Mouse (Mus musculus): ENCODE results near the gene Stim1.

Stim1 gene

DNA sequence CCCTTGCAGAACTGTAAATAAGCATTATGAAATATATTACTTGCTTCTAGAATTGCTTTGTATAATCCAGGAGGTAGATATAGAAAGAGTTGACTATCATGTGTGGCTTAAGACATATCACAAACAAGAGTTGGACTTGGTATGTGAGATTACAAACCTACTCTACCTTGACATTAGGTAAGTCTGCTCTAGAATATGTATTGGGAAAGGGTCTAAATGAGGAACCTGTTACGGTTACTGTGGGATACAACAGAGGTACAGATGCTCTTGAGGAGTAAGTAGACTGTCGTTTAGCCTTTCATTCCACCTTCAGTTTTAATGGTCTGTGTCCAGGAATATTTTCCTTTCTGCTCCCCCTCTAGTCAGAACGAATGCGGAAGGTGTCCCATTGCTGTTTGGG is 34.9 kb downstream of the Stim1 start:
- DNase-seq (ENCODE audit: low read depth, low spot score): no peak

DNA sequence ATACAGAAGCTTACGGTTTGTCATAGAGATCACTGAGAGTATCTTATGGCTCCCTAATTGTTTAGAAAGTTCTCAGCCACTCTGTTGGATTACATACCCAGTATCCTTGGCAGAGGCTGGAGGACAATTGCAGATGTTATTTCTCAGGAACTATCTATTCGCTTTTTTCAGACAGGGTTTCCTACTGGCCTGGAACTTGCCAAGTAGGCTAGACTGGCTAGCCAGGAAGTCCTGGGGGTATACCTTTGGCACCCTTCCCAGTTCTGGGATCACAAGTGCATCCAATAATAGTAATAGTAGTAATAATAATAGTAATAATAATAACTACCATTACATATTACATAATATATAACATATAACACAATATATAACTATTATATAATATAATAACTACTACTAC is 38.0 kb downstream of the Stim1 start:
- DNase-seq (ENCODE audit: low read depth, low spot score): no peak

- DNase-seq (ENCODE audit: low read depth, low spot score): no peak
Measured at GRCm38 (mm10) chr7:102310266-102310665, 42.7 kb downstream of the Stim1 start.

DNA sequence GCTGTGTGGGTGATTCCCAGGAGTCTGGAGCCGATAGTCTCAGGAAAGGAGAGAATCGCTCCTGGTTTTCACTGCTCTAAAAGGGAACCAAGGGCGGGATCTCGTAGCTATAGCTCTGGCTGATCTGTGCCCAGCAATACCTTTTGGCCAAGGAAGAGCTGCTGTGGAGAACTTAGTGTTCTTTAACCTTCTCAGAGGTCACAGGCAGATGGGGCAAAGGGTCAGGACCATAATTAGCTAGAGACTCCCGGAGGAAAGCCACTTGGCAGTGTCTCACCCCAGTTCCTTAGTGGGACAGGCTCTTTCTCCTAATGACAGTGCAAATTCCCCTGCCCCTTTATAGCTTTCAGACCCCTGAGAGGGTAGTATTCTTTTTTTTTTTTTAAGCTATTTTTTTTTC is 43.2 kb downstream of the Stim1 start:
- no peak for DNase-seq (ENCODE audit: low read depth, low spot score)

GRCm38 (mm10) chr7:102312840-102313534 is 45.4 kb downstream of the Stim1 start:
- no peak for DNase-seq (ENCODE audit: low read depth, low spot score)

DNA sequence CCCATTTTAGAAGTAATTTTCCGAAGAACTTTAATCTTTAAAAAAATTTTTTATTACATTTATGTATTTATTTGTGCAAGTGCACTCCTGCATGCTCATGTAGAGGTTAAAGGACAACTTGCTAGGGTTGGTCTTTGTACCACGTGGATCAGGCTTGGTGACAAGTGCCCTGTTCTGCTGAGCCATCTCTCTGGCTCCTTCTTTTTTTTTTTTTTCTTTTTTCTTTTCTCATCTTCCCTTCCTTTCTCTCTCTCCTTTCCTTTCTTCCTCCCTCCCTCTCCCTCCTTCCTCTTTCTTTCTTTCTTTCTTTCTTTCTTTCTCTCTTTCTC is 45.9 kb downstream of the Stim1 start:
- DNase-seq (ENCODE audit: low read depth, low spot score): no peak

- DNase-seq (ENCODE audit: low read depth, low spot score): no peak
Measured at GRCm38 (mm10) chr7:102314107-102314506, 46.5 kb downstream of the Stim1 start.

- DNase-seq (ENCODE audit: low read depth, low spot score): no peak
Measured at GRCm38 (mm10) chr7:102314908-102315307, 47.3 kb downstream of the Stim1 start.

DNA sequence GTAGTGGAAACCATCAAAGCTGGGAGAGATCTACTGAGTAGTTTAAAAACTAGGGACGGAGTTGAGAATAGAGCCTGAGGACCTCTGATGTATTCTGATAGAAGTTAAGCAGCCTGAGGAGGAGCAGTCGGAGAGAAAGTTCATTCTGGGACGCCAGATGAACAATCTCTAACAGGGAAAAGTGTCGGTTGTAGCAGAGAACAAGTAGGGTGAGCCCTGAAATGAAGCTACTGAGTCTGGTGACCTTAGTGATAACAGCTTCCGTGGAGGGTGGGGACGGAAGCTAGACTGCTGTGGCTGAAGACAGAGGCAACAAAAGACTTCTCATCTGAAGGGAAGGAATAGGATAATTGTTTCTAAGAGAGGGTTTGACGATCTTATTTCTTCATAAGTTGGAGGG is 47.8 kb downstream of the Stim1 start:
- DNase-seq (ENCODE audit: low read depth, low spot score): no peak

DNA sequence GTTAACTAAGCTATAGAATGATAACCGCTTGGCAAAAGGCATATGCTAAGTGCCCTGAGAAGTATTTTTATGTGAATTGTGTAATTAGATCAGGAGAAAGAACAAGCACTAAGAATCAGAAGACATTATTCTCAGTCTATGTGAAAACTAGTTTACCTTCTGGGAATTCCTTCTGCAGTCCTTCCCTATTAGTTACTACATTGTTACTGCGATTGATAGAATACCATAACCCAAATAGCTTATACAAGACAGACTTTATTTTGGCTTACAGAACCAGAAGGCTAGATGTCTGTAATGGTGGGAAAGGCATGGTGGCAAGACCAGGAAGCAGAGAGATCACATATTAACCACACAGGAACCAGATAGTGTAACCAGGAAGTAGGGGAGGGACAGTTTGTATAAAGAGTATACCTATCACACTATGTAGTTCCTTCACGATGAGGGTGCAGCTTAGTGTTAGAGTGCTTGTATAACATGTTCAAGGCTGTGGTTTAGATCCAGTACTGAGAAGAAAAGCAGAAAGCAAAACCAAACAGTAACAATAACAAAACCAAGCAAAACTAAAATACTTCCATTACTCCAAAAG is 50.1 kb downstream of the Stim1 start:
- no peak for DNase-seq (ENCODE audit: low read depth, low spot score)

DNA sequence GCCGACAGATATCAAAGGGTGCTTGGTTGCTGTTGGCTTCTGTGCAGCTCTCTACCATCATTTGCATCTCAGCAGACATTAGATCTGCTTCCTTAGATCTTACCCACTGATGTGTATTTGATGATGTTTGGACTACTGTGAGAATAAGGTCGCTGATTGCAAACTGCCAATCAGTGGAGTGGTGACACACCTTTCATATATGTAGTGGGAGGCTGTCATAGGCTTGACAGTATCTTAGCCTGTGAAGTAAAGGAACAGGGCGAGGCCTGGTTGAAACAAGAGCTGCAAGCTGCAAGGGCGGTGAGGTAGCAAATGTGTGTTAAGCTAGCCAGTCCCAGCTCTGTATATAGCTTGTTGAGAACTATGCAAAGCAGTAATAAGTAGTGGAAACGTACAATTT is 54.5 kb downstream of the Stim1 start:
- DNase-seq (ENCODE audit: low read depth, low spot score): no peak

- DNase-seq (ENCODE audit: low read depth, low spot score): no peak
Measured at GRCm38 (mm10) chr7:102326323-102326722, 58.7 kb downstream of the Stim1 start.

DNA sequence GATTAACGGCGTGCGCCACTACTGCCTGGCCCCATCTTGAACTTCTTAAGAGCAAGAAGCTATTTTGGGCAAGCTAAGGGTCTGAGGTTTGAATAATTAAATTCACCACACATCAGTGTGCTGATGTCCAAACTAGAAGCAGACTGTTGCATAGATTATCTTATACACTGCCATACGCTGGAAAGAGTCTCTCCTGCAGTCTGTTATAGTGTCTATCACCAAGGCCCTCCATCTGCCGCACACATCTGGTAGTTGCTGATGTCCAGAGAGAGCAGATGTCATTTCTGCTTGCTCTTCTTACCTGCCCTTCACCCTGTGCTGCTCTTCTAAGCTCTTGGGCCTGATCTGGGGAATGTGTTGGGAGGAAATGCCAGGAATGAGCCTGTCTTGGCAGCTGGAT is 62.7 kb downstream of the Stim1 start:
- DNase-seq (ENCODE audit: low read depth, low spot score): no peak

- DNase-seq (ENCODE audit: low read depth, low spot score): no peak
Measured at GRCm38 (mm10) chr7:102331476-102331875, 63.9 kb downstream of the Stim1 start.

GRCm38 (mm10) chr7:102333741-102334140 is 66.1 kb downstream of the Stim1 start:
- DNase-seq (ENCODE audit: low read depth, low spot score): no peak

DNA sequence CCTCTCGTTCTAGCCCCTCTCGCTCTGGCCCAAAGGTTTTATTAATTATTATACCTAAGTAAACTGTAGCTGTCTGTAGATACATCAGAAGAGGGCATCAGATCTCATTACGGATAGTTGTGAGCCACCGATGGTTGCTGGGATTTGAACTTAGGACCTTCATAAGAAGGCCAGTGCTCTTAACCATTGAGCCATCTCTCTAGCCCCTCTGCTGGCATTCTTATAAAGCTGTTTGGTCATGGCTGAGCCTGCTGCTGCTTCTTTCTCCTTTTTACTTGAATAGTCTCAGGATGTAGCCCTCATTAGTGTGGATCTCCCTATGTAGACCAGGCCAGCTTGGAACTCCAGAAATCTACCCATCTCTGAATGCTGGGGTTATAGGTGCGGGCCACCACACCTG is 69.7 kb downstream of the Stim1 start:
- no peak for DNase-seq (ENCODE audit: low read depth, low spot score)

GRCm38 (mm10) chr7:102337898-102338297 is 70.3 kb downstream of the Stim1 start:
- DNase-seq (ENCODE audit: low read depth, low spot score): no peak

- no peak for DNase-seq (ENCODE audit: low read depth, low spot score)
Measured at GRCm38 (mm10) chr7:102338956-102339355, 71.3 kb downstream of the Stim1 start.

- no peak for DNase-seq (ENCODE audit: low read depth, low spot score)
Measured at GRCm38 (mm10) chr7:102345893-102346292, 78.3 kb downstream of the Stim1 start.

GRCm38 (mm10) chr7:102347327-102347726 is 79.7 kb downstream of the Stim1 start:
- no peak for DNase-seq (ENCODE audit: low read depth, low spot score)

DNA sequence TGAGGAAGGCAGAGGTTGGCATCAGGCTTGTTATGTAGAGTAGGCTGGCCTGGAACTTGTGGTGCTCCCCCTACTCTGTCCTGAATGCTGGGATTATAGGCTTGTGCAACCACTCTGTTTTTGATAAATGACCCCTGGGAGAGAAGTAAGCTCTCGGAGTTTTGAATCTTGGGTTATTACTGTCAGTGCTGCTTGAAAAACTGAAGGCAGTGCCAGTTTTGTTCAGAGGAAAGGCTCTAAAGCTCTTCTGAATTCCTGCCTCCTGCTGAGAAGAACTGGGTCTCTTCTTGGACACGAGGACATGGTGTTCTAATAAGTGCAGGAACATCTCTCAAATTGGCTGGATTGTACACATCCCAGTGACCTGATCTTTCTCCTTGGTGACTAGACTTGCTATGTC is 81.1 kb downstream of the Stim1 start:
- DNase-seq (ENCODE audit: low read depth, low spot score): no peak

DNA sequence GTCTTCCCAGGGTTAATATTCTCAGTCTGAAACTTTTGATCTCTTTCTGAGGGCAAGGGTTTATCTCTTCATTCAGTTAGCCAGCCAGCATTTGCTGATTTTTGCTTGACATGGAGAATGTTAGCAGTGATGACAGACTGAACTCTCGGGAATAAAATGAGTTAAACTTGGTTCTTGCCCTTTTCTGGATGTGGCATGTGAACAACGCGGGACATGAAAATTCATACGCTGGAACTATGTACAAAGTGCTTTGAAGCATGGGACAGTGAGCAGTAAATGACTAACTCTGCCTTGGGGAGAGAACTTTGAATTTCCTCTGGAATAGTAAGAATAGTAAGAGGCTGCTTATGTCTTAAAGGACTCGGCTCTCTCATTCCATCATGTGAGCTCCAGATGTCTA is 81.6 kb downstream of the Stim1 start:
- no peak for DNase-seq (ENCODE audit: low read depth, low spot score)

DNA sequence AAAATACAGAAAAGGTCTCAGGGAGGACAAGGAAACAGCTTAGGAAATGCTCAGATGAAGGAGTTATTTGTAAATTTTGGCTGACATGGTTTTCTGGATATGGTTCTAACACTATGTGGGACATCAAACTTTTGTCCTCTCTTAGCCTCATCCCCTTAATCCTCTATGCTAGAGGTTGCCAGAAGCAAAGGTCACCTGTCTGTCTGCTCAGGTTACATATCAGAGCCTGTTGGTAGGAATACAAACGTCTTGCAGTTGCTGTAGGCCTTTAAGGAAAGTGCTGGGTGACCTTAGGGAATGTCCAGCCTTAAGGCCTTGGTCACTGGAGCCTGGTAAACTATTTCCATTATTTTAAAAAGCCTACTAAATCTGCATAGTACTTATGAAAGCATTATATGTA is 85.8 kb downstream of the Stim1 start:
- no peak for DNase-seq (ENCODE audit: low read depth, low spot score)

GRCm38 (mm10) chr7:102358124-102358523 is 90.5 kb downstream of the Stim1 start:
- no peak for DNase-seq (ENCODE audit: low read depth, low spot score)

All from WW6 (cell line).